Comparison of ENCODE assay signal across 9 mouse cellular contexts in the genomic region with DNA sequence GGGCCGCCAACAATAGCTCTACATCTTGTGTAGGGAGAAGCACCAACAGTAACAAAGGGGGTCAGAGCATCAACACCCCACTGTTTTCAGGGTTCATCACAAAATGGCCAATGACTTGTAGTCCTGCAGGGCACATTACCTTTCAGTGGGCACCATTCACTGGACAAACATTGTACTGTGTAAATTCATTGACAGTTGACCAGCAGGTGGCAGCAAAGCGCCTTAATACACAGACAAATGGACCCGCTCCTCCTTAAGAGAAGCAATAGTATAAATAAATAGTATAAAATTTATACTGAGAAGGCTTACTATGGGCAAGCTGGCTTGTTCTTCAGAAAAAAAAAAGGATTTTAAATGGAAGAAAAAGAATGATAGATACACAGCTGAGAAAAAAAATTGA. TPM values are rescaled to one million over a fixed set of nuclear protein-coding genes. Genes with fewer than 3 reads are reported as not detected.
A peak's percentile ranks its signal among the peaks of the same experiment; 100 is the strongest.
DNase-seq lines count a peak whose midpoint lies in the region; ATAC-seq and TF ChIP-seq lines count a peak whose summit lies in the region.
"Had no signal": no experiment of that assay in that cellular context is flagged by ENCODE, and none has a peak within 500 bp of the region (broad histone marks: within the 10 kb centered on the region; RNA-seq: fewer than 3 reads in every experiment).

No protein-coding gene starts in this region.

- no peak overlapping the region for H3K4me2 ChIP-seq in hindbrain, embryonic 14.5 days (replicated peaks)
- no peak overlapping the region for H3K4me2 ChIP-seq in hindbrain, embryonic 16.5 days (ENCODE audit: low read length)
- H3K4me2 ChIP-seq: liver, embryonic 15.5 days had no signal

- H3K36me3 ChIP-seq in hindbrain, embryonic 14.5 days (replicated peaks; ENCODE audit: control insufficient read depth, insufficient read depth) = no peaks in the 10 kb centered on the region
- H3K36me3 ChIP-seq in hindbrain, embryonic 16.5 days (ENCODE audit: control insufficient read depth, insufficient read depth, low read length) = no peaks in the 10 kb centered on the region
- H3K36me3 ChIP-seq in thymus, adult 2 months (ENCODE audit: control insufficient read depth, insufficient read depth, low read length) = no peaks in the 10 kb centered on the region
- H3K36me3 ChIP-seq: liver, embryonic 15.5 days had no signal

- WGBS in hindbrain, embryonic 14.5 days = 41% methylated on average over 3 of the region's 3 CpGs
- WGBS in hindbrain, embryonic 16.5 days = 46% methylated on average over 3 of the region's 3 CpGs
- WGBS in thymus, adult 2 months = 65% methylated on average over 3 of the region's 3 CpGs

- ATAC-seq in hindbrain, embryonic 14.5 days (ENCODE audit: low FRiP score) = no peak
- ATAC-seq in hindbrain, embryonic 16.5 days = no peak
- peak; percentile 66; the same call in 1 of the 2 replicates for ATAC-seq in megakaryocyte, adult 5-6 weeks (ENCODE audit: poor library complexity, severe bottlenecking)

- H3K9me3 ChIP-seq in hindbrain, embryonic 14.5 days (ENCODE audit: control insufficient read depth, low read length) = no peaks in the 10 kb centered on the region
- H3K9me3 ChIP-seq in hindbrain, embryonic 16.5 days (ENCODE audit: control insufficient read depth, low read length) = 0 out of 2 replicates have a peak, but pooled peaks cover 3% of the 10 kb centered on the region
- H3K9me3 ChIP-seq: liver, embryonic 15.5 days had no signal

- H3K27ac ChIP-seq in hindbrain, embryonic 14.5 days = no peak overlapping the region
- H3K27ac ChIP-seq in hindbrain, embryonic 16.5 days (ENCODE audit: low read depth, low read length) = no peak overlapping the region
- no peak overlapping the region for H3K27ac ChIP-seq in thymus, adult 2 months (ENCODE audit: control insufficient read depth, insufficient read depth, low read length)
- H3K27ac ChIP-seq: liver, embryonic 15.5 days had no signal

- H3K9ac ChIP-seq in hindbrain, embryonic 14.5 days = no peak overlapping the region
- no peak overlapping the region for H3K9ac ChIP-seq in hindbrain, embryonic 16.5 days (ENCODE audit: low read depth, low read length)
- H3K9ac ChIP-seq: liver, embryonic 15.5 days had no signal

- no peak overlapping the region for H3K4me3 ChIP-seq in hindbrain, embryonic 14.5 days (replicated peaks; ENCODE audit: low read length)
- no peak overlapping the region for H3K4me3 ChIP-seq in hindbrain, embryonic 16.5 days (ENCODE audit: low read length)
- no peak overlapping the region for H3K4me3 ChIP-seq in thymus, adult 2 months (ENCODE audit: control insufficient read depth, insufficient read depth, low read length)
- H3K4me3 ChIP-seq: liver, embryonic 15.5 days had no signal

- TF ChIP-seq POLR2A in thymus, adult 2 months (IDR thresholded peaks at IDR 0.05; ENCODE audit: control insufficient read depth, extremely low read depth, insufficient read depth, low read length, poor library complexity) = no peak

- H3K4me1 ChIP-seq in hindbrain, embryonic 14.5 days (replicated peaks; ENCODE audit: control insufficient read depth, insufficient read depth, low read length) = no peaks in the 10 kb centered on the region
- no peaks in the 10 kb centered on the region for H3K4me1 ChIP-seq in hindbrain, embryonic 16.5 days (ENCODE audit: control insufficient read depth, insufficient read depth, low read depth, low read length)
- H3K4me1 ChIP-seq in thymus, adult 2 months (replicated peaks; ENCODE audit: control insufficient read depth, insufficient read depth, low read length) = no peaks in the 10 kb centered on the region
- H3K4me1 ChIP-seq: liver, embryonic 15.5 days had no signal

- no peaks in the 10 kb centered on the region for H3K27me3 ChIP-seq in hindbrain, embryonic 14.5 days (ENCODE audit: control insufficient read depth, insufficient read depth, low read length)
- no peaks in the 10 kb centered on the region for H3K27me3 ChIP-seq in hindbrain, embryonic 16.5 days (replicated peaks; ENCODE audit: control insufficient read depth, insufficient read depth, low read length)
- no peaks in the 10 kb centered on the region for H3K27me3 ChIP-seq in thymus, adult 2 months (ENCODE audit: control insufficient read depth, insufficient read depth, low read length)

- no peak for TF ChIP-seq CTCF in thymus, adult 2 months (IDR thresholded peaks at IDR 0.05; ENCODE audit: borderline replicate concordance, control insufficient read depth, extremely low read depth, insufficient read depth, low read length, poor library complexity)

- peak; percentile 74 for DNase-seq in hindbrain, embryonic 14.5 days (ENCODE audit: low spot score)
- peak; percentile 81 for DNase-seq in A20 (ENCODE audit: low read depth, low spot score)
- DNase-seq in Muller cell, postnatal 12 days (ENCODE audit: inconsistent ontology term) = peak; percentile 35
- DNase-seq in cerebellum, postnatal 36 days = peak; percentile 56 to 61
- peak; percentile 84 for DNase-seq in kidney, adult 9 months
- DNase-seq in thymus, adult 2 months = peak; percentile 57

RNA-seq across cellular contexts. Expression of a gene that starts 8.3 kb away (rescaled TPM):
- 32.0 and 33.0 TPM in 2 replicates for polyA plus RNA-seq in hindbrain, embryonic 14.5 days (2014; fragmentation: Nextera tagmentation; extraction: Ambion mirVana)
- 15.8 and 19.4 TPM in 2 replicates for polyA plus RNA-seq in hindbrain, embryonic 16.5 days (2015; fragmentation: Nextera tagmentation; extraction: Ambion mirVana)
- 65.1 and 71.0 TPM in 2 replicates for total RNA-seq in megakaryocyte, adult 5-6 weeks (2015)
- total RNA-seq in megakaryocyte, adult 5-6 weeks (2017) = 16.7 and 24.8 TPM in 2 replicates
- 32.8 and 40.5 TPM in 2 replicates for polyA plus RNA-seq in thymus, adult 2 months (2012; rRNA removed)

RNA-seq across cellular contexts. Expression of a gene that starts 35.7 kb away (rescaled TPM):
- 25.3 and 28.5 TPM in 2 replicates for polyA plus RNA-seq in hindbrain, embryonic 14.5 days (2014; fragmentation: Nextera tagmentation; extraction: Ambion mirVana)
- 28.4 and 29.3 TPM in 2 replicates for polyA plus RNA-seq in hindbrain, embryonic 16.5 days (2015; fragmentation: Nextera tagmentation; extraction: Ambion mirVana)
- 8.9 and 9.6 TPM in 2 replicates for total RNA-seq in megakaryocyte, adult 5-6 weeks (2015)
- total RNA-seq in megakaryocyte, adult 5-6 weeks (2017) = 12.0 and 13.6 TPM in 2 replicates
- 56.0 and 59.8 TPM in 2 replicates for polyA plus RNA-seq in thymus, adult 2 months (2012; rRNA removed)

RNA-seq across cellular contexts. Expression of a gene that starts 36.0 kb away (rescaled TPM):
- 39.9 and 48.5 TPM in 2 replicates for polyA plus RNA-seq in hindbrain, embryonic 14.5 days (2014; fragmentation: Nextera tagmentation; extraction: Ambion mirVana)
- 89.4 and 89.9 TPM in 2 replicates for polyA plus RNA-seq in hindbrain, embryonic 16.5 days (2015; fragmentation: Nextera tagmentation; extraction: Ambion mirVana)
- total RNA-seq in megakaryocyte, adult 5-6 weeks (2015) = not detected in 2 replicates
- total RNA-seq in megakaryocyte, adult 5-6 weeks (2017) = not detected in 2 replicates
- polyA plus RNA-seq in thymus, adult 2 months (2012; rRNA removed) = 35.1 and 42.8 TPM in 2 replicates
